Mouse (Mus musculus) brain, embryonic 14.5 days (tissue): ENCODE measurements around the gene Esrrg. TPM values are rescaled to one million over a fixed set of nuclear protein-coding genes. Genes with fewer than 3 reads are reported as not detected.
A peak's percentile ranks its signal among the peaks of the same experiment; 100 is the strongest.

Experiments
- DNase-seq: peaks from one replicate; pipeline ENCODE4 v3.0.0-alpha.2; 2011; ENCODE audit warnings: low read depth
- CTCF ChIP-seq: fragments of 200-500 bp; IDR thresholded peaks from 2 replicates; pipeline ENCODE4 v1.5.1; 2012; ENCODE audit warnings: inconsistent platforms, mild to moderate bottlenecking, moderate library complexity, borderline replicate concordance; ENCODE audit not compliant: insufficient read depth, insufficient read length; ENCODE audit errors: extremely low read depth
- POLR2A ChIP-seq: fragments of 200-500 bp; IDR thresholded peaks from 2 replicates; pipeline ENCODE4 v1.6.1; 2012; ENCODE audit warnings: mild to moderate bottlenecking, inconsistent platforms, borderline replicate concordance; ENCODE audit not compliant: poor library complexity, insufficient read depth, insufficient read length, severe bottlenecking; ENCODE audit errors: extremely low read depth
- polyA plus RNA-seq: library from polyadenylated mRNA; depleted of rRNA; stranded (reverse); fragments of >200 nt; gene quantifications from 2 replicates; pipeline ENCODE4 v1.2.3, GENCODE M21; 2012

Gene Esrrg
- polyA plus RNA-seq, 1 experiment, result 31.4 TPM

- no peak for DNase-seq
- no peak for TF ChIP-seq CTCF
- no peak for TF ChIP-seq POLR2A
Measured at GRCm38 (mm10) chr1:188221226-188221792, 612.7 kb downstream of the Esrrg start.

GRCm38 (mm10) chr1:188233036-188233724 lies 624.6 kb downstream of the Esrrg start:
- TF ChIP-seq CTCF (no peak), POLR2A (no peak)
- DNase-seq, result no peak

- no peak for DNase-seq
- TF ChIP-seq CTCF (no peak), POLR2A (no peak)
Measured at GRCm38 (mm10) chr1:188238636-188239035, 630.0 kb downstream of the Esrrg start.

GRCm38 (mm10) chr1:188241766-188242165 lies 633.2 kb downstream of the Esrrg start:
- no peak for DNase-seq
- no peak for TF ChIP-seq POLR2A
- TF ChIP-seq CTCF, result no peak

- no peak for TF ChIP-seq POLR2A
- no peak for DNase-seq
Measured at GRCm38 (mm10) chr1:188257500-188257899, 648.9 kb downstream of the Esrrg start.

GRCm38 (mm10) chr1:188260259-188261107 lies 651.9 kb downstream of the Esrrg start:
- TF ChIP-seq CTCF, result peak; percentile 25; the same call in 1 of the 2 replicates
- no peak for TF ChIP-seq POLR2A
- peak; percentile 76 for DNase-seq

- peak; percentile 78 for DNase-seq
- TF ChIP-seq POLR2A (no peak), CTCF (no peak)
Measured at GRCm38 (mm10) chr1:188261903-188262682, 653.5 kb downstream of the Esrrg start, which contains the start of gene Ush2a. Gene Ush2a (plus strand): TSS chr1:188262023.
